Mouse (Mus musculus) ES-E14 (cell line): ENCODE data around the gene Plgrkt. TPM values are rescaled to one million over a fixed set of nuclear protein-coding genes. Genes with fewer than 3 reads are reported as not detected.
"Not testable (repeated sequence)": the region's sequence is repeated elsewhere in the genome, so short reads cannot be mapped to it uniquely, and the experiment has no call there.

Experiments used
- DNase-seq: peaks from one replicate; pipeline ENCODE4 v3.0.0-alpha.2; 2013; ENCODE audit warnings: low read depth, low spot score
- H3K27ac ChIP-seq: 2 replicates; pipeline ENCODE4 v1.5.1; 2012; ENCODE audit warnings: low read depth, mild to moderate bottlenecking, low read length, moderate library complexity, mixed read lengths; ENCODE audit not compliant: poor library complexity, insufficient read depth, severe bottlenecking
- H3K36me3 ChIP-seq: 2 replicates; pipeline ENCODE4 v1.6.1; 2012; ENCODE audit warnings: mild to moderate bottlenecking, low read length, moderate library complexity, mixed read lengths; ENCODE audit not compliant: control insufficient read depth, poor library complexity, insufficient read depth, severe bottlenecking
- H3K4me1 ChIP-seq, 2 experiments: fragments of 150-350 bp in 1 of 2; sonication (generic) in 1 of 2; 2 replicates each; pipeline ENCODE4 v1.6.1; 2012; ENCODE audit warnings: low read length in 2 of 2, mild to moderate bottlenecking in 1 of 2, mixed read lengths in 1 of 2; ENCODE audit not compliant: control insufficient read depth in 2 of 2, insufficient read depth in 2 of 2, poor library complexity in 1 of 2
- H3K4me3 ChIP-seq, 2 experiments: fragments of 150-350 bp in 1 of 2; sonication (generic) in 1 of 2; 2 replicates each; pipeline ENCODE4 v1.5.1; 2012; ENCODE audit warnings: low read length in 2 of 2, low read depth in 1 of 2, mild to moderate bottlenecking in 1 of 2, mixed read lengths in 1 of 2; ENCODE audit not compliant: insufficient read depth in 1 of 2, poor library complexity in 1 of 2, severe bottlenecking in 1 of 2
- H3K9ac ChIP-seq: 2 replicates; pipeline ENCODE4 v1.6.1; 2012; ENCODE audit warnings: low read depth, mild to moderate bottlenecking, low read length, mixed read lengths; ENCODE audit not compliant: poor library complexity, insufficient read depth, severe bottlenecking
- H3K9me3 ChIP-seq: fragments of 150-350 bp; sonication (generic); 2 replicates; pipeline ENCODE4 v1.6.1; 2012; ENCODE audit warnings: low read depth, mild to moderate bottlenecking, low read length; ENCODE audit not compliant: control insufficient read depth, insufficient read depth
- CHD2 ChIP-seq: IDR thresholded peaks from 2 replicates; pipeline ENCODE4 v1.6.1; 2014; ENCODE audit warnings: mild to moderate bottlenecking, low read depth, low read length, inconsistent platforms
- HCFC1 ChIP-seq: IDR thresholded peaks from 2 replicates; pipeline ENCODE4 v1.6.1; 2012; ENCODE audit warnings: low read length, inconsistent platforms, borderline replicate concordance; ENCODE audit not compliant: insufficient read depth
- MAFK ChIP-seq: IDR thresholded peaks from 2 replicates; pipeline ENCODE4 v1.6.1; 2014; ENCODE audit warnings: mild to moderate bottlenecking, low read depth, low read length, inconsistent platforms; ENCODE audit not compliant: insufficient read depth
- ZC3H11A ChIP-seq: IDR thresholded peaks from 2 replicates; pipeline ENCODE4 v1.6.1; 2012; ENCODE audit warnings: low read depth, mild to moderate bottlenecking, inconsistent platforms, low read length, borderline replicate concordance
- ZNF384 ChIP-seq: IDR thresholded peaks from 2 replicates; pipeline ENCODE4 v1.6.1; 2012; ENCODE audit warnings: low read depth, low read length, inconsistent platforms
- in situ Hi-C, 2 experiments: fragments of 600-800 bp; cut with MboI; formaldehyde crosslinking; loops; one replicate each; pipeline ENCODE4 v1.15.1; 2025; ENCODE audit warnings: low sequenced_read_pairs in 2 of 2, inconsistent platforms in 1 of 2; ENCODE audit not compliant: unreplicated experiment in 2 of 2
- total RNA-seq: library from RNA; depleted of rRNA; stranded (reverse); fragments of 300-350 nt; gene quantifications from 2 replicates; pipeline ENCODE4 v1.2.3, GENCODE M21; 2012; rRNA removed

Plgrkt gene
- total RNA-seq, result 13.6 and 15.7 TPM in 2 replicates

DNA sequence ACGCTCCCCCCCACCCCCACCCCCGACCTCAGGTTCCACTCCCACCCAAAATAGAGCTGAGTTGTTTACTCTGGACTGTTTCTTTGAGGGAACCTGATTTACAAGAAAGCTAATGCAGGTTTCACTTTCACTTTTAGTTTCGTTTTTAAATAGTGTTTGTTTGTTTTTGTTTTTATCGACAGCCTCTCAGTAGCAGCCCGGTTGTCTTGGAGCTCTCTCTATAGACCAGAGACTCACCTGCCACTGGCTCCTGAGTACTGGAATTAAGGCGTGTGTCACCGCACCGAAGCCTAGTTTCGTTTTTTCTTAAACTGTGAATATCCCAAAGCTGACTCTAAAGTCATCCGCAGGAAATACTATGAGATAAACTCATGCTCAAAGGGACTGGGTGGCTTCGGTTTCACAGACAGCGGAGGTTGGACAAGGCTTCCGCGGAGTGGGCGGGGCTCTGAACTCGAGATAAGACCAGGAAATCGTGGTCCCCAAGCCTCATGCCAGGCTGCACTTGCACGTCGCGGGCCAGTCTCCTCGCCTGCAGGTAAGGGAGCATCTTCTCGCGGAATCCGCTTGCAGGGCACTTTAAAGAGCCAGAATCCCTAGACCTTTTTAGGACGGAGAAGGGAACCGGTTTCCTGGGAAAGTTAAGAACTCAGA lies at the start of gene Plgrkt, which contains the start of gene Cd274:
TSS of gene Plgrkt (minus strand) at position 422 of the 654 bp plus-strand sequence.
TSS of gene Cd274 (plus strand) at position 487 of the 654 bp plus-strand sequence.
- Histone ChIP-seq H3K27ac (no peak within 1 kb of the TSS), H3K4me3 (peak within 1 kb of the TSS in 1 of 2 experiments; percentile 51; a peak in 3 of 4 replicates), H3K9ac (no peak within 1 kb of the TSS), H3K9me3 (no peaks in the 10 kb centered on the region), H3K4me1 (peaks cover 0 to 6% of the 10 kb centered on the region in 2 experiments; a peak in 2 of 4 replicates), H3K36me3 (no peaks in the 10 kb centered on the region)
- TF ChIP-seq HCFC1 (no peak), MAFK (no peak), ZNF384 (no peak), ZC3H11A (no peak), CHD2 (no peak)
- DNase-seq, result peak; percentile 43
- in situ Hi-C loops, result no loop called here

DNA sequence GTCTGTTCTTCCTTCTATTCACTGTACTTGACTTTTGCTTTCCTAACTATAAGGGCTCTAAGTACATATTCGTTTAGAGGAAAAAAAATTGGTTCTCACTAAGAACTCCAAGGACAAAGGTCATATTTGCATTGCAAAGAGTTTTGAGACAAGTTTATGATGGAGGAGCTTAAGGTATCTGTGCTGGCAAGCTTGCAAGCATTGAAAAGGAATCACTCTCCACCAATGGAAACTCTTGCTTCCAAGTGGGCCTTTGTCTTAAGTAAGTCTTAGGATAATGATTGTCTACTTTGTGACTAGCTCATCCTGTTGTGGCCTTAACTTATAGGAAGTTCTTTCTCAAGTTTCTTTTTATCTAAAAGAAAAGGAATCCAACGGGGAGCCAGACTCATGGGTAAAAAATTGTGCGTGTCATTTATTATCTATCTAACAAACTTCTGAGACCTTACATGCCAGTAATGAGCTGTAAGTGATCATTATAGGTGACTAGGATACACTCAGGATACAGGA lies 49.3 kb upstream of the Plgrkt start:
- H3K4me3 ChIP-seq, result no peak overlapping the region
- no peak for DNase-seq
- H3K27ac ChIP-seq, result no peak overlapping the region
- H3K4me1 ChIP-seq, result no peaks in the 10 kb centered on the region
- H3K9me3 ChIP-seq, result no peaks in the 10 kb centered on the region
- no peaks in the 10 kb centered on the region for H3K36me3 ChIP-seq
- no peak for TF ChIP-seq ZC3H11A
- no peak for TF ChIP-seq ZNF384
- TF ChIP-seq CHD2, result no peak
- TF ChIP-seq MAFK, result no peak
- no peak for TF ChIP-seq HCFC1
- no peak overlapping the region for H3K9ac ChIP-seq
- in situ Hi-C loops, result no loop called here

DNA sequence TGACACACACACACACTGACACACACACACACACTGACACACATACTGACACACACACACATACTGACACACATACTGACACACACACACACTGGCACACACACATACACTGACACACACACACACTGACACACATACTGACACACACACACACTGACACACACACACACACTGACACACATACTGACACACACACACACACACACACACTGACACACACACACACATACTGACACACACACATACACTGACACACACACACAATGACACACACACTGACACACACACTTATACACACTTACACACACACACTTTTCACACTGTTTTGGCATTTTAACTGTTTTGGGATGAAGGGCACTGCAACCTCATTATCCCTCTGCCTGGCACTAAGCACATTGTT lies 47.7 kb upstream of the Plgrkt start:
- in situ Hi-C loops, H3K9me3 ChIP-seq, DNase-seq, H3K9ac ChIP-seq, H3K36me3 ChIP-seq, H3K27ac ChIP-seq, H3K4me3 ChIP-seq, H3K4me1 ChIP-seq: not testable (repeated sequence)

DNA sequence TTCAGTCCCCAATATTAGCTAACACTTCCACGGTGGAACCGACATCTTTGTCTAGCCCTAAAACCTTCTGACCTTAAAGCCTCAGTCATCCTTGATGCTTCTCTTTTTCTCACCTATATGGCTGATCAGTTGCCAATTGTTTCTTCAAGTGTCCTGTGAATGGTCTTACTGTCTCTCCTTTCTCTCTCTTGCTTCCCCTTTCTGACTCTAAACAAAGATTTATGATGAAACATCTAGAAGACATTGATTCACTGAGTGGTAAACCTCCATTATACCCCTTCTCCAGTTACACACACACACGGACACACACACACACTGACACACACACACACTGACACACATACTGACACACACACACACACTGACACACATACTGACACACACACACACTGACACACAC lies 47.3 kb upstream of the Plgrkt start:
- no peaks in the 10 kb centered on the region for H3K4me1 ChIP-seq
- H3K9me3 ChIP-seq, result no peaks in the 10 kb centered on the region
- no peak overlapping the region for H3K9ac ChIP-seq
- in situ Hi-C loops, result no loop called here
- no peak for TF ChIP-seq HCFC1
- TF ChIP-seq CHD2, result no peak
- TF ChIP-seq ZC3H11A, result no peak
- no peak for TF ChIP-seq MAFK
- no peak for TF ChIP-seq ZNF384
- no peak overlapping the region for H3K27ac ChIP-seq
- peak; percentile 2 for DNase-seq
- H3K4me3 ChIP-seq, result no peak overlapping the region
- no peaks in the 10 kb centered on the region for H3K36me3 ChIP-seq
